Mouse (Mus musculus) heart, postnatal 25 days (tissue): ENCODE measurements around the gene Aqp12. TPM values are rescaled to one million over a fixed set of nuclear protein-coding genes. Genes with fewer than 3 reads are reported as not detected.
A peak's percentile ranks its signal among the peaks of the same experiment; 100 is the strongest.

Experiments
- DNase-seq: peaks from one replicate; pipeline ENCODE4 v3.0.0; 2022; ENCODE audit warnings: low spot score
- intact Hi-C: fragments of 180-260 bp; cut with DNase I; formaldehyde crosslinking; loops from one replicate; pipeline ENCODE4 v1.15.1; 2025
- total RNA-seq, 2 experiments: library from RNA; stranded (reverse); gene quantifications; 2 replicates each; pipeline ENCODE4 v1.2.3; 2021

Gene Aqp12
- total RNA-seq, 2 experiments from 2014 or later, result not detected

GRCm38 (mm10) chr1:93013367-93013766 is 7.2 kb downstream of the Aqp12 start:
- intact Hi-C loops, result no loop called here

GRCm38 (mm10) chr1:93014460-93014859 is 8.3 kb downstream of the Aqp12 start:
- peak; percentile 27 for DNase-seq
- intact Hi-C loops, result no loop called here

More at GRCm38 (mm10) chr1:93013367-93013766, 7.2 kb downstream of the Aqp12 start:
- DNase-seq, result no peak

GRCm38 (mm10) chr1:93015136-93015535 is 9.0 kb downstream of the Aqp12 start:
- intact Hi-C loops, result no loop called here
- no peak for DNase-seq

DNA sequence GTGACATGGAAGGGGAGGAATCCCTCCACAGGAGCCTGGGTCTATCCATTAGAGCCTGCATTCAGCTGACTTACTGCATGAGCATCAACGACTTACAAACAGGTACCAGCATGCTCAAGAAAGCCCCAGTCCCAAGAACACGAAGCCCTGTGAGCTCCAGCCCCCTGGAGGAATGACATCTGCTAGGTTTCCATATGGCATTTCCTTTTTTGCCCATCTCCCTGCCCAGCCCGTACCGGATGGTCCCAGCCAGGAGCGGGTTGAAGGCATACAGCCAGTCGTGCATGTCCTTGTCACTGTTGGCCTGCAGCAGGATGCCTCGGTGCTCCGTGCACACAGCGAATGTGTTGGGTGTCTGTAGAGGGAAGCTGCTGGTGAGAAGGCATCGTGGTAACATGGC is 12.6 kb downstream of the Aqp12 start:
- intact Hi-C loops, result loop anchor here (2.0 kb wide), 1 partner anchor 62 kb away; no protein-coding TSS in a partner anchor
- DNase-seq, result no peak

DNA sequence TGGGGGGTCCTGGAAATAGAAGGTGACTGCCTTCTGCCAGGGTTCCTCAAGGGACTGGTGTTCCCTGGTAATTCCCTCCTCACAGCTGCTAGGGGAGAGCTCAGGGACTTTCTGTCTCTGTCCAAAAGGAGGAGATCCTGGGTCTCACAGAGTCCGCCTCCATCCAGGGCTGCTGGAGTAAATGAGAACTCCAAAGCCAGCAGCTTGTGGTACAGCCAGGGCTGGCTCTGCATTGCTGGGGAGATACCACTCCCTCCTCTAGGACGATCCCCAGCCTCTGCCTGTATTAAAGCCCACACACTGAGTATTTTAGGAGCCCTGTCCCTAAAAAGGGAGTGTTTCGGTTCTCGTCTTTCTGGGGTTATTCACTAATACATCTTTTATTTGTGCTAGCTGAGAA is 14.5 kb downstream of the Aqp12 start:
- intact Hi-C loops, result no loop called here
- DNase-seq, result no peak

DNA sequence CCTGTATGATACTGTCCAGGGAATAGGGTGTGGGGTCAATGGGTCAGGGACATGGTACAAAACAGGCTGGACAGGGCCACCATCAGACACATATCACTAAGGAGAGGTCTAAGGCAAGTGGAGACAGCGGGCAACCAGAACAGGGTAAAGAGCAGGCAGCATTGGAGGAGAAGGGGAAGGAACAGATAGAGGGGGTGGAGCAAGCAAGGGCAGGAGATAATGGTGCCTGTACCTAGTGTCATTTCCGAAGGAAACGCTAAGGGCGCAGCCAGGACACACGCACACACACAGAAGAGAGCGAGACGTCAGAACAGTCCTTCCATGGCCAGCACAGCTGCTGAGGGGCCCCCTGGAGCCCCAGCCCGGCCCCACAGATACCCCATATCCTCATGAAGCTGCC is 20.5 kb downstream of the Aqp12 start:
- DNase-seq, result no peak
- intact Hi-C loops, result no loop called here

- intact Hi-C loops, result no loop called here
- no peak for DNase-seq
Measured at GRCm38 (mm10) chr1:93029387-93029786, 23.3 kb downstream of the Aqp12 start.

- intact Hi-C loops, result no loop called here
Measured at GRCm38 (mm10) chr1:93030060-93030459, 23.9 kb downstream of the Aqp12 start.

DNA sequence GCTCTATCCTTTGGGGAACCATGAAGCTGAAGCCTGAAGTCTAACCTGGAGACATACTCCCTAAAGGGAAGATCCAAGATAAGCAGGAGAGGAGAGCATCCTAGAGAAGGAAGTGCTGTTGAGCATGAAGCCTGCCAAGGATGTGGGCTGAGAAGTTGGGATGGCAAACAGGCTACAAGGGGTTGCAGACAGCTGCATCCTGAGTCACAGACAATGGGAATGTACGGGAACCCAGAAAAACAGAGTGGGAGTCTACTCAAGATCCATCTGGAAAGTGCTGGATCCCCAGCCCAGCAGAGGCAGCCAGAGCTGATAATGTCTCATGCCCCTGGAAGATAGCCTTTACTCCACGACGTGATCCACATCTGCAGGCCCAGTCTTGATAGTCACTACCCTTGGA is 25.1 kb downstream of the Aqp12 start:
- no peak for DNase-seq
- intact Hi-C loops, result no loop called here

More at GRCm38 (mm10) chr1:93030060-93030459, 23.9 kb downstream of the Aqp12 start:
- DNase-seq, result no peak

DNA sequence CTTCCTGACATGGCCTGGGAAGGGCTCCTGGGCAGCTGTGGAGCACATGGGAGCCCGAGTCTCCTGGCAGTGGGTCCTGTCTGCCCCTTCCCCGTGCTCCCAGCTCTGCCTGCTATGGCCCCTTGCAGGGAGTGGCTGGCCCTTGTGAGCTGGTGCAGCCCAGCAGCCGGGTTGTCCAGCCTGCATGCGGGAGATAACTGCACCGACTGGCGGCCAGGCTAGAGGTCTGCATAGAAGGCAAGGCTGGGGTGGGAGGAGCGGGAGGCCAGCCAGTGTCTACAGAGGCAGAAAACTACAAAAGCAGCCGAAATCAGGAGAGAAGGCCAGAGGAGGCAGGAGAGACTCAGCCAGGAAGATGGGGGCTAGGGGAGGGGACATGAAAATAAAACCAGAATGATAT is 27.9 kb downstream of the Aqp12 start:
- intact Hi-C loops, result no loop called here
- no peak for DNase-seq

- intact Hi-C loops, result no loop called here
- no peak for DNase-seq
Measured at GRCm38 (mm10) chr1:93035981-93036380, 29.8 kb downstream of the Aqp12 start.

DNA sequence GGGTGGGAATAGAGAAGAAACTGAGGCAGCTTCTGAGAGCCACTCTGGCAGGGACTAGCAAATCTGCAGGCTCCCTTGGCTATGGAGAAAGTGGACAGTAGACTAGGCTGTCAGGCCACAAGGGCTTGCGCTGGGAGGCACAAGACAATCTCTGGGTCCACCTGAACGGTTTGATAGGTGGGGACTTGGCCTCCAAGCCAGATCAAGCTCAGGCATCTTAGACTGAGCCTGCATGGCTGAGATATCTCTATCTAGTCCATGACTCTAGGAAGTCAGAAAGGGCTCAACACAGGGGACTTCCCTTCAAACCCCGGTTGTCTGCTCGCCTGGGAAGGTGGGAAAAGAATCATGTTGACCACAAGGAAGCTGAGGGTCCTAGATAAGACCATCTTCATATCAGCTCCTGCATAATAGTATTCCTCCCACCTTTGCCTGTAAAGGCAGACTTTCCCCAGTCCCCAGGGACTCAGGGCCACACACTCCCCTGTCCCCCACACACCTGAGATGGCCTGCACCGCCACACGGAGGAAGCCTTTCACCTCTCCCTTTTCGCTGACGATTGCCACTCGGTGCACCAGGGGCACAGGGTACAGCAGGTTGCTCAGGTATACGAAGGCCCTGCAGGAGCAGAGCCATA is 40.1 kb downstream of the Aqp12 start:
- intact Hi-C loops, result no loop called here
- DNase-seq, result no peak

GRCm38 (mm10) chr1:93050071-93050470 is 43.9 kb downstream of the Aqp12 start:
- no peak for DNase-seq

GRCm38 (mm10) chr1:93051124-93051833 is 45.1 kb downstream of the Aqp12 start:
- intact Hi-C loops, result no loop called here
- DNase-seq, result no peak

More at GRCm38 (mm10) chr1:93050071-93050470, 43.9 kb downstream of the Aqp12 start:
- intact Hi-C loops, result no loop called here

Other genes starting within 250 kb of the Aqp12 start
- gene Gpc1, start 174.7 kb upstream of the Aqp12 start, total RNA-seq, result 100 to 1,000 TPM; 366 to 368 TPM
- gene Ankmy1, start 103.4 kb upstream of the Aqp12 start, total RNA-seq, result not detected
- gene Dusp28, start 99.4 kb upstream of the Aqp12 start, total RNA-seq, result 10 to 100 TPM; 11.9 to 13.2 TPM
- gene Rnpepl1, start 95.6 kb upstream of the Aqp12 start, total RNA-seq, result 10 to 100 TPM; 77.8 to 77.9 TPM
- 1 to 10 TPM; 6.9 TPM for gene Capn10, start 72.0 kb upstream of the Aqp12 start, total RNA-seq
- gene Gpr35, start 55.5 kb upstream of the Aqp12 start, total RNA-seq, result under 1 TPM; 0.36 to 0.75 TPM
- 1 to 10 TPM in 1 of 2 experiments, under 1 TPM in 1; 0.94 to 1.6 TPM for gene Kif1a, start 95.6 kb downstream of the Aqp12 start, total RNA-seq
- not detected for gene Agxt, start 128.9 kb downstream of the Aqp12 start, total RNA-seq
- gene 2310007B03Rik, start 154.6 kb downstream of the Aqp12 start, total RNA-seq, result not detected
- under 1 TPM; 0.10 to 0.11 TPM for gene Crocc2, start 162.4 kb downstream of the Aqp12 start, total RNA-seq
- gene Sned1, start 229.5 kb downstream of the Aqp12 start, total RNA-seq, result 10 to 100 TPM; 10.4 to 12.8 TPM